Mouse (Mus musculus): ENCODE results near the gene Dnajc2.

Gene Dnajc2

GRCm38 (mm10) chr5:21785053-21785452 lies at the start of gene Dnajc2, which contains the start of gene Psmc2:
TSS of gene Dnajc2 (minus strand) at chr5:21785251.
TSS of gene Psmc2 (plus strand) at chr5:21785283.
- peak; percentile 87 for DNase-seq (ENCODE audit: low read depth, low spot score)

- DNase-seq (ENCODE audit: low read depth, low spot score), result no peak
Observed at GRCm38 (mm10) chr5:21831761-21832160, 46.7 kb upstream of the Dnajc2 start.

- no peak for DNase-seq (ENCODE audit: low read depth, low spot score)
Observed at GRCm38 (mm10) chr5:21828855-21829254, 43.8 kb upstream of the Dnajc2 start.

- no peak for DNase-seq (ENCODE audit: low read depth, low spot score)
Observed at GRCm38 (mm10) chr5:21827643-21828042, 42.6 kb upstream of the Dnajc2 start.

- no peak for DNase-seq (ENCODE audit: low read depth, low spot score)
Observed at GRCm38 (mm10) chr5:21826370-21826769, 41.3 kb upstream of the Dnajc2 start.

- peak; percentile 62 for DNase-seq (ENCODE audit: low read depth, low spot score)
Observed at GRCm38 (mm10) chr5:21813994-21814393, 28.9 kb upstream of the Dnajc2 start.

GRCm38 (mm10) chr5:21810924-21811323 lies 25.9 kb upstream of the Dnajc2 start:
- no peak for DNase-seq (ENCODE audit: low read depth, low spot score)

GRCm38 (mm10) chr5:21804837-21805236 lies 19.8 kb upstream of the Dnajc2 start:
- no peak for DNase-seq (ENCODE audit: low read depth, low spot score)

- no peak for DNase-seq (ENCODE audit: low read depth, low spot score)
Observed at GRCm38 (mm10) chr5:21803691-21804188, 18.7 kb upstream of the Dnajc2 start.

GRCm38 (mm10) chr5:21802907-21803306 lies 17.9 kb upstream of the Dnajc2 start:
- DNase-seq (ENCODE audit: low read depth, low spot score), result no peak

- DNase-seq (ENCODE audit: low read depth, low spot score), result no peak
Observed at GRCm38 (mm10) chr5:21792166-21792565, 7.1 kb upstream of the Dnajc2 start.

- DNase-seq (ENCODE audit: low read depth, low spot score), result no peak
Observed at GRCm38 (mm10) chr5:21789061-21789460, 4.0 kb upstream of the Dnajc2 start.

- no peak for DNase-seq (ENCODE audit: low read depth, low spot score)
Observed at GRCm38 (mm10) chr5:21787186-21788105, 2.4 kb upstream of the Dnajc2 start.

- DNase-seq (ENCODE audit: low read depth, low spot score), result peak; percentile 94
Observed at GRCm38 (mm10) chr5:21786258-21787185, 1.5 kb upstream of the Dnajc2 start.

- DNase-seq (ENCODE audit: low read depth, low spot score), result peak; percentile 21
Observed at GRCm38 (mm10) chr5:21785776-21786175, 725 bp upstream of the Dnajc2 start.

GRCm38 (mm10) chr5:21784161-21785052 lies 644 bp downstream of the Dnajc2 start:
- peak; percentile 66 for DNase-seq (ENCODE audit: low read depth, low spot score)

- no peak for DNase-seq (ENCODE audit: low read depth, low spot score)
Observed at GRCm38 (mm10) chr5:21776491-21776890, 8.6 kb downstream of the Dnajc2 start.

GRCm38 (mm10) chr5:21769841-21770240 lies 15.2 kb downstream of the Dnajc2 start:
- no peak for DNase-seq (ENCODE audit: low read depth, low spot score)

- DNase-seq (ENCODE audit: low read depth, low spot score), result no peak
Observed at GRCm38 (mm10) chr5:21768506-21768905, 16.5 kb downstream of the Dnajc2 start.

GRCm38 (mm10) chr5:21745966-21746365 lies 39.1 kb downstream of the Dnajc2 start:
- no peak for DNase-seq (ENCODE audit: low read depth, low spot score)

- DNase-seq (ENCODE audit: low read depth, low spot score), result no peak
Observed at GRCm38 (mm10) chr5:21744651-21745050, 40.4 kb downstream of the Dnajc2 start.
